Mouse (Mus musculus) cortical plate, adult 2 months (tissue): Measurements from ENCODE around the gene Tnfrsf21.

Experiments
- CTCF ChIP-seq: fragments of 200-500 bp; IDR thresholded peaks from 2 replicates; pipeline ENCODE4 v1.5.1; 2011; ENCODE audit warnings: mild to moderate bottlenecking, control low read depth, low read length; ENCODE audit not compliant: insufficient read depth; ENCODE audit errors: extremely low read depth
- POLR2A ChIP-seq: fragments of 200-500 bp; IDR thresholded peaks from 2 replicates; pipeline ENCODE4 v1.6.1; 2011; ENCODE audit warnings: mild to moderate bottlenecking, low read length, control low read depth; ENCODE audit not compliant: insufficient read depth; ENCODE audit errors: extremely low read depth

GRCm38 (mm10) chr17:43070946-43071345, 54.6 kb downstream of the Tnfrsf21 start:
- TF ChIP-seq CTCF (no peak), POLR2A (no peak)
